Mouse (Mus musculus): Measurements from ENCODE around the gene Oas2. TPM values are rescaled to one million over a fixed set of nuclear protein-coding genes. Genes with fewer than 3 reads are reported as not detected.

Gene Oas2
- polyA plus RNA-seq, 1 experiment from 2014 or later: 0.81 TPM

DNA sequence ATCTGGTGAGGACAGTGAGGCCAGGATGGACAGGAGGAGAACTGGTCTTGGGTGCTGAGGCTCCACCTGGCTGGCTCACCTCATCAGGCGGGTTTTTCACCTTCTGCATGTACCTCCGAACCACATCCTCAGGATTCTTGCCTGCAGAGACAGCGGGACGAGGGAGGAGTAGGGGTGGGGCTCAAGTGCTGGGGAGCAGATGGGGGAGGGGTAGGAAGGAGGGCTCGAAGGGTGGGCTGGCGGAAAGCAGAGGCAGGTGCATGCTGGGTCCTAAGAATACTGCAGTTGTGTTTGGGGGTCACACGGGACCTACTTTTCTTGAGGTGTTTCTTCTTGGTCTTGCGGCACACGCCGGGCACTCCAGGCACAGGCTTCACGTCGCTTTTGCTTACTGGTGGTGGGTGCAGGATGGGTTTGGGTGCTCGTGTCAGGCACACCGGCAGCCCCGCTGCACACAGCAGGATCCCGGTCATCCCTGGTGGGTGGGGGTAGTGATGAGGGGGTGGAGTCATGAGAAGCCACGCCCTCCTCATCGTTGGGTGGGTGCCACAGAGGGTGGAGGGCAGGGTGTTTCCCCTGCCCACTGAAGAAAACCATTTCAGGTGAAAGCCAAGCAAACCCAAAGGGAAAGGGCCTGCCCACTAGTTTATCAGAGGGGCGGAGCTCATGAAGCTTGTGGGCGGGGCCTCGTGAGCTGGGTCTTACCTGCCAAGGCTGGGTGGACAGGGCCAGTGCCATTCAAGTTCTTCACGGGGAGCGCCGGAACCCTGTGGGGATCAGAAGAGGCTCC, 66.5 kb downstream of the Oas2 start:
- Histone ChIP-seq H3K9me3 (replicated peaks) (no peaks in the 10 kb centered on the region), H3K4me2 (no peak overlapping the region), H3K9ac (no peak overlapping the region), H3K27me3 (peaks cover 81% of the 10 kb centered on the region), H3K36me3 (replicated peaks) (no peaks in the 10 kb centered on the region), H3K27ac (replicated peaks) (no peak overlapping the region), H3K4me1 (replicated peaks) (no peaks in the 10 kb centered on the region), H3K4me3 (replicated peaks) (no peak overlapping the region)
- 13% methylated on average over 24 of the region's 24 CpGs for WGBS (ENCODE audit: insufficient replicate concordance)
- ATAC-seq (ENCODE audit: insufficient read depth): no peak; the same call in 1 of the 2 replicates

GRCm38 (mm10) chr5:120680918-120681317, 68.7 kb downstream of the Oas2 start:
- Histone ChIP-seq H3K36me3 (replicated peaks) (no peaks in the 10 kb centered on the region), H3K27ac (replicated peaks) (no peak overlapping the region), H3K4me2 (no peak overlapping the region), H3K9me3 (replicated peaks) (no peaks in the 10 kb centered on the region), H3K27me3 (peaks cover 73% of the 10 kb centered on the region), H3K4me1 (replicated peaks) (no peaks in the 10 kb centered on the region), H3K4me3 (replicated peaks) (no peak overlapping the region), H3K9ac (no peak overlapping the region)
- ATAC-seq (ENCODE audit: insufficient read depth): no peak
- 80% methylated on average over 18 of the region's 18 CpGs for WGBS (ENCODE audit: insufficient replicate concordance)

Other genes starting within 250 kb of the Oas2 start
- 18.0 and 18.9 TPM in 2 replicates for gene Plbd2, start 246.2 kb downstream of the Oas2 start, polyA plus RNA-seq (2015; fragmentation: Nextera tagmentation; extraction: Ambion mirVana)
- 7.4 and 8.2 TPM in 2 replicates for gene Slc8b1, start 238.7 kb downstream of the Oas2 start, polyA plus RNA-seq (2015; fragmentation: Nextera tagmentation; extraction: Ambion mirVana)
- gene Tpcn1, start 161.2 kb downstream of the Oas2 start, polyA plus RNA-seq (2015; fragmentation: Nextera tagmentation; extraction: Ambion mirVana): 22.7 and 26.4 TPM in 2 replicates
- gene Iqcd, start 160.8 kb downstream of the Oas2 start, polyA plus RNA-seq (2015; fragmentation: Nextera tagmentation; extraction: Ambion mirVana): 0.90 and 1.2 TPM in 2 replicates
- gene Rita1, start 137.3 kb downstream of the Oas2 start, polyA plus RNA-seq (2015; fragmentation: Nextera tagmentation; extraction: Ambion mirVana): 4.0 TPM in 2 replicates
- gene Ddx54, start 137.1 kb downstream of the Oas2 start, polyA plus RNA-seq (2015; fragmentation: Nextera tagmentation; extraction: Ambion mirVana): 16.2 and 17.7 TPM in 2 replicates
- gene Cfap73, start 115.6 kb downstream of the Oas2 start, polyA plus RNA-seq (2015; fragmentation: Nextera tagmentation; extraction: Ambion mirVana): not detected in 2 replicates
- gene Rasal1, start 101.0 kb downstream of the Oas2 start, polyA plus RNA-seq (2015; fragmentation: Nextera tagmentation; extraction: Ambion mirVana): 0.07 and 0.32 TPM in 2 replicates
- 0.06 TPM in 2 replicates for gene Dtx1, start 37.9 kb downstream of the Oas2 start, polyA plus RNA-seq (2015; fragmentation: Nextera tagmentation; extraction: Ambion mirVana)
- 1.0 and 1.3 TPM in 2 replicates for gene Oas3, start 27.8 kb upstream of the Oas2 start, polyA plus RNA-seq (2015; fragmentation: Nextera tagmentation; extraction: Ambion mirVana)
- gene Oas1e, start 45.7 kb upstream of the Oas2 start, polyA plus RNA-seq (2015; fragmentation: Nextera tagmentation; extraction: Ambion mirVana): not detected in 2 replicates
- gene Oas1c, start 62.7 kb upstream of the Oas2 start, polyA plus RNA-seq (2015; fragmentation: Nextera tagmentation; extraction: Ambion mirVana): 0.33 and 0.44 TPM in 2 replicates
- gene Oas1f, start 97.5 kb upstream of the Oas2 start, polyA plus RNA-seq (2015; fragmentation: Nextera tagmentation; extraction: Ambion mirVana): not detected in 2 replicates
- gene Oas1h, start 111.6 kb upstream of the Oas2 start, polyA plus RNA-seq (2015; fragmentation: Nextera tagmentation; extraction: Ambion mirVana): not detected in 2 replicates
- gene Oas1g, start 137.8 kb upstream of the Oas2 start, polyA plus RNA-seq (2015; fragmentation: Nextera tagmentation; extraction: Ambion mirVana): 0.81 and 1.1 TPM in 2 replicates
- gene Oas1a, start 157.7 kb upstream of the Oas2 start, polyA plus RNA-seq (2015; fragmentation: Nextera tagmentation; extraction: Ambion mirVana): 3.7 and 4.7 TPM in 2 replicates
- gene Oas1d, start 164.7 kb upstream of the Oas2 start, polyA plus RNA-seq (2015; fragmentation: Nextera tagmentation; extraction: Ambion mirVana): not detected in 2 replicates